Mouse (Mus musculus): ENCODE measurements around the gene Trhde.

DNA sequence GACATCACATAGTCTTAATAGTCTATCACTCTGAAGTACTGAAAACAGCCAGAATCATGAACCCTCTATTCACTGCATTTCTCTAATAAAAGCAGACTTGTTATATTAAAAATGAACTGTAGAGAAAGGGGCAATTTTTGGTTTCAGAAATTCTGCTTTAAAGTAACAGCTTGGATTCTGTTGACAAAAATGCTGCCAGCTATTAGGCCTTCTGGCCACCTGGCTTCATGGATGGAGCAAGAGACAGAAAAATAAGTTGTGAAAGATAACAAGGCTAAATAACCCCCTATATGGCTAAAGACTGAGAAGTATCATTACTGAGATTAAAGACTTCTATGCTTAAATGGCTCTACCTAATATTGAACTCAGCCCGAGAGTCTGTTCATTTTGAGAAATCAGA is 234.2 kb downstream of the Trhde start:
- TF ChIP-seq POLR2A (IDR thresholded peaks at IDR 0.05; ENCODE audit: low read depth, low read length) (no peak), CTCF (IDR thresholded peaks at IDR 0.05; ENCODE audit: borderline replicate concordance, insufficient read depth, low read length) (no peak)
